Mouse (Mus musculus): Measurements from ENCODE around the gene Fam149b. TPM values are rescaled to one million over a fixed set of nuclear protein-coding genes. Genes with fewer than 3 reads are reported as not detected.

Gene Fam149b
- 16.1 and 18.9 TPM in 2 replicates for total RNA-seq (2012; rRNA removed)
- 10 to 100 TPM in 1 of 2 experiments, not detected in 1; 25.8 TPM for polyA plus RNA-seq (2012; ENCODE audit: insufficient read depth in 1 of 2, insufficient read length in 2 of 2, low read depth in 1 of 2, low replicate concordance in 2 of 2, missing spikeins in 1 of 2)

DNA sequence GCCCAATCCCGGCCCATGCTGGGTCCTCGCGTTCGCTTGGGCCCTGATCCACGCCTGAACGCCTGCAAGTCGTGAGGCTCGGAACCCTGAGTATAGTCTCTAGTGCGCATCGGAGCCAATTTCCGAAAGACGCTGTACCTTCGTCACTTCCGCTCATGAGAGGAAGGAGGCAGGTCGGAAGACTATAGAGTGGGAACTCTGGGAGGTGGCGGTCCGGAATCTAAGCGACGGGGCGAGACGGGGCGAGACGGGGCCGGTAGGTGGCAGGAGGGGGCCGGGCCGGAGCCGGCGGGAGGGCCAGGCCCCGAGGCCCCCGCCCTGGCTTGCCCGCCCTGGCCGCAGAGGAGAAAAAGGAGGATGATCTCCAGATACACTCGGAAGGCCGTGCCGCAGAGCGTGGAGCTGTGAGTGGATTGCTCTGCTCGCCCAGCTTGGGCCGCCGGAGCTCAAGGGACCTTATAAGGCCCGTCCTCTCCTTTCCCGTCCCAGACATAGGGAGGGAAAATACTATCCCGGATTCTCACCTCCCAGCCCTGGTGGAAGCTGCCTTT, at the start of gene Fam149b, which contains the start of gene Ecd:
TSS of gene Fam149b (plus strand) at position 172 of the 551 bp plus-strand sequence.
TSS of gene Ecd (minus strand) at position 131 of the 551 bp plus-strand sequence.
- peaks cover 2 to 13% of the 10 kb centered on the region in 2 experiments; a peak in 3 of 4 replicates for H3K36me3 ChIP-seq (ENCODE audit: control insufficient read depth in 1 of 2, insufficient read depth in 2 of 2, low read length in 2 of 2)
- no peaks in the 10 kb centered on the region for H3K9me3 ChIP-seq (replicated peaks; ENCODE audit: insufficient read depth, low read length)
- H3K27ac ChIP-seq (ENCODE audit: control insufficient read depth, low read depth, low read length) = peak within 1 kb of the TSS; percentile 83
- H3K4me1 ChIP-seq (ENCODE audit: control insufficient read depth in 1 of 2, insufficient read depth in 2 of 2, low read length in 2 of 2) = peaks cover 2 to 6% of the 10 kb centered on the region in 2 experiments; a peak in 3 of 4 replicates
- peak within 1 kb of the TSS; percentile 95 to 99 for H3K4me3 ChIP-seq (ENCODE audit: control insufficient read depth in 1 of 2, insufficient read depth in 1 of 2, low read depth in 2 of 2, low read length in 2 of 2)
- no peaks in the 10 kb centered on the region for H3K27me3 ChIP-seq (ENCODE audit: control insufficient read depth in 1 of 2, insufficient read depth in 2 of 2, low read length in 2 of 2)
- H3K79me2 ChIP-seq (ENCODE audit: control insufficient read depth, insufficient read depth, low read length, poor library complexity) = peaks cover 31% of the 10 kb centered on the region
- DNase-seq (ENCODE audit: low read depth, low spot score) = peak; percentile 98
- peak within 1 kb of the TSS; percentile 99 for H3K9ac ChIP-seq (ENCODE audit: control insufficient read depth, low read depth, low read length, poor library complexity, severe bottlenecking)
- peak; percentile 95 for TF ChIP-seq TBP (IDR thresholded peaks at IDR 0.05; ENCODE audit: low read depth, low read length)
- TF ChIP-seq POLR2AphosphoS5 (IDR thresholded peaks at IDR 0.05; ENCODE audit: borderline replicate concordance, low read depth, low read length) = no peak
- TF ChIP-seq ZC3H11A (IDR thresholded peaks at IDR 0.05; ENCODE audit: low read depth, low read length) = peak; percentile 33; the same call in 1 of the 2 replicates
- TF ChIP-seq NRF1 (IDR thresholded peaks at IDR 0.05; ENCODE audit: insufficient read depth, low read depth, low read length, poor library complexity, severe bottlenecking) = 0 out of 2 replicates have a peak, but pooled peaks have one; percentile 18
- peak; percentile 55; the same call in 1 of the 2 replicates for TF ChIP-seq E2F4 (IDR thresholded peaks at IDR 0.05; ENCODE audit: borderline replicate concordance, low read depth, low read length)
- TF ChIP-seq MYC (IDR thresholded peaks at IDR 0.05; ENCODE audit: low read depth, low read length) = peak; percentile 91
- TF ChIP-seq CHD2 (IDR thresholded peaks at IDR 0.05; ENCODE audit: low read length) = no peak
- TF ChIP-seq MAZ (IDR thresholded peaks at IDR 0.05; ENCODE audit: low read depth, low read length) = peak; percentile 93
- no peak for TF ChIP-seq JUND (IDR thresholded peaks at IDR 0.05; ENCODE audit: low read depth, low read length)
- peak; percentile 90 for TF ChIP-seq NELFE (IDR thresholded peaks at IDR 0.05; ENCODE audit: low read depth, low read length)
- peak; percentile 93 for TF ChIP-seq TCF12 (IDR thresholded peaks at IDR 0.05; ENCODE audit: low read depth, low read length)
- TF ChIP-seq HCFC1 (IDR thresholded peaks at IDR 0.05; ENCODE audit: low read depth, low read length) = peak; percentile 98
- TF ChIP-seq MYB (IDR thresholded peaks at IDR 0.05; ENCODE audit: low read depth, low read length) = no peak
- TF ChIP-seq UBTF (IDR thresholded peaks at IDR 0.05; ENCODE audit: borderline replicate concordance, insufficient read depth, low read depth, low read length) = peak; percentile 77; the same call in 1 of the 2 replicates
- peak; percentile 84; the same call in 1 of the 2 replicates for TF ChIP-seq ZMIZ1 (IDR thresholded peaks at IDR 0.05; ENCODE audit: low read depth, low read length)
- peak; percentile 61 to 92; a peak in 3 of 4 replicates for TF ChIP-seq POLR2A (IDR thresholded peaks at IDR 0.05; ENCODE audit: control insufficient read depth in 1 of 2, insufficient read depth in 1 of 2, low read depth in 1 of 2, low read length in 2 of 2, poor library complexity in 1 of 2)
- TF ChIP-seq POLR2AphosphoS2 (IDR thresholded peaks at IDR 0.05; ENCODE audit: low read length) = peak; percentile 77
- peak; percentile 97 for TF ChIP-seq MXI1 (IDR thresholded peaks at IDR 0.05; ENCODE audit: low read depth, low read length)
- peak; percentile 88 for TF ChIP-seq MAX (IDR thresholded peaks at IDR 0.05; ENCODE audit: low read length)
- peak; percentile 26; the same call in 1 of the 2 replicates for TF ChIP-seq RAD21 (IDR thresholded peaks at IDR 0.05; ENCODE audit: low read depth, low read length)
- 0 out of 2 replicates have a peak, but pooled peaks have one; percentile 5 for TF ChIP-seq BHLHE40 (IDR thresholded peaks at IDR 0.05; ENCODE audit: borderline replicate concordance, low read depth, low read length)
- TF ChIP-seq SIN3A (IDR thresholded peaks at IDR 0.05; ENCODE audit: low read length) = peak; percentile 98
- TF ChIP-seq KAT2A (conservative IDR thresholded peaks at IDR 0.05; ENCODE audit: low read depth, low read length) = peak; percentile 92
- TF ChIP-seq SMC3 (IDR thresholded peaks at IDR 0.05; ENCODE audit: low read depth, low read length) = no peak; the same call in 1 of the 2 replicates
- TF ChIP-seq ETS1 (IDR thresholded peaks at IDR 0.05; ENCODE audit: low read depth, low read length) = peak; percentile 62; the same call in 1 of the 2 replicates
- 0 out of 2 replicates have a peak, but pooled peaks have one; percentile 60 for TF ChIP-seq ZKSCAN1 (IDR thresholded peaks at IDR 0.05; ENCODE audit: low read depth, low read length)
- peak; percentile 70 for TF ChIP-seq RCOR1 (IDR thresholded peaks at IDR 0.05; ENCODE audit: low read depth, low read length)
- no peak for TF ChIP-seq USF2 (IDR thresholded peaks at IDR 0.05; ENCODE audit: borderline replicate concordance in 1 of 2, insufficient read depth in 1 of 2, low read depth in 1 of 2, low read length in 2 of 2)
- TF ChIP-seq GATA1 (IDR thresholded peaks at IDR 0.05; ENCODE audit: low read depth, low read length) = no peak
- TF ChIP-seq MAFK (IDR thresholded peaks at IDR 0.05; ENCODE audit: borderline replicate concordance, low read depth, low read length) = peak; percentile 56; the same call in 1 of the 2 replicates
- TF ChIP-seq MEF2A (IDR thresholded peaks at IDR 0.05; ENCODE audit: extremely low read depth, insufficient replicate concordance, low read depth, low read length, poor library complexity, severe bottlenecking) = 0 out of 2 replicates have a peak, but pooled peaks have one; percentile 49
- TF ChIP-seq CTCF (IDR thresholded peaks at IDR 0.05 in 2 of 3, conservative IDR thresholded peaks at IDR 0.05 in 1 of 3; ENCODE audit: control insufficient read depth in 1 of 3, insufficient read depth in 1 of 3, low read depth in 2 of 3, low read length in 3 of 3, poor library complexity in 1 of 3, severe bottlenecking in 1 of 3) = peak in 2 of 3 experiments; percentile 53 to 61; a peak in 4 of 6 replicates
- TF ChIP-seq CHD1 (IDR thresholded peaks at IDR 0.05; ENCODE audit: low read depth, low read length) = no peak
- peak; percentile 84 for TF ChIP-seq ELF1 (IDR thresholded peaks at IDR 0.05; ENCODE audit: low read depth, low read length)
- TF ChIP-seq TAL1 (IDR thresholded peaks at IDR 0.05; ENCODE audit: low read length) = no peak
